ENCODE assay signal across 7 mouse cellular contexts in genomic region chr9:85327242-85328211, GRCm38 (mm10). TPM values are rescaled to one million over a fixed set of nuclear protein-coding genes. Genes with fewer than 3 reads are reported as not detected.
DNase-seq lines count a peak whose midpoint lies in the region; ATAC-seq and TF ChIP-seq lines count a peak whose summit lies in the region.

Gene Tent5a (minus strand): TSS chr9:85327348.

- DNase-seq in adrenal gland, adult 8-10 months, result peak; percentile 85
- peak; percentile 89 to 92 for DNase-seq in heart, adult 18-20 months
- DNase-seq in kidney, adult 18-20 months, result peak; percentile 79

- no peaks in the 10 kb centered on the region for H3K4me1 ChIP-seq in embryonic facial prominence, embryonic 12.5 days
- H3K4me1 ChIP-seq in limb, embryonic 12.5 days (replicated peaks), result no peaks in the 10 kb centered on the region; the same call in 1 of the 2 replicates
- peaks cover 12% of the 10 kb centered on the region for H3K4me1 ChIP-seq in midbrain, embryonic 13.5 days (replicated peaks)
- H3K4me1 ChIP-seq in small intestine, adult 2 months (ENCODE audit: control insufficient read depth, insufficient read depth, insufficient read length, low read length), result no peaks in the 10 kb centered on the region; the same call in 1 of the 2 replicates

- under 1% methylated on average over 72 of the region's 72 CpGs for WGBS in embryonic facial prominence, embryonic 12.5 days
- WGBS in limb, embryonic 12.5 days, result under 1% methylated on average over 71 of the region's 72 CpGs
- under 1% methylated on average over 72 of the region's 72 CpGs for WGBS in midbrain, embryonic 13.5 days
- under 1% methylated on average over 72 of the region's 72 CpGs for WGBS in small intestine, adult 2 months

- H3K4me3 ChIP-seq in embryonic facial prominence, embryonic 12.5 days, result peak within 1 kb of the TSS; percentile 74
- H3K4me3 ChIP-seq in limb, embryonic 12.5 days (replicated peaks), result peak within 1 kb of the TSS; percentile 68
- H3K4me3 ChIP-seq in midbrain, embryonic 13.5 days (replicated peaks), result peak within 1 kb of the TSS; percentile 76
- peak within 1 kb of the TSS; percentile 78 for H3K4me3 ChIP-seq in small intestine, adult 2 months (ENCODE audit: low read depth, low read length)

- H3K27ac ChIP-seq in embryonic facial prominence, embryonic 12.5 days, result peak within 1 kb of the TSS; percentile 57; the same call in 1 of the 2 replicates
- peak within 1 kb of the TSS; percentile 67 for H3K27ac ChIP-seq in limb, embryonic 12.5 days
- peak within 1 kb of the TSS; percentile 47 for H3K27ac ChIP-seq in midbrain, embryonic 13.5 days
- H3K27ac ChIP-seq in small intestine, adult 2 months (ENCODE audit: insufficient read depth, low read depth, low read length), result peak within 1 kb of the TSS; percentile 100

- no peaks in the 10 kb centered on the region for H3K9me3 ChIP-seq in embryonic facial prominence, embryonic 12.5 days
- H3K9me3 ChIP-seq in limb, embryonic 12.5 days, result no peaks in the 10 kb centered on the region
- H3K9me3 ChIP-seq in midbrain, embryonic 13.5 days, result no peaks in the 10 kb centered on the region

- no peak for TF ChIP-seq CTCF in small intestine, adult 2 months (IDR thresholded peaks at IDR 0.05; ENCODE audit: extremely low read depth, insufficient read length, insufficient replicate concordance, low read depth, low read length)

- peak within 1 kb of the TSS; percentile 60 for H3K9ac ChIP-seq in embryonic facial prominence, embryonic 12.5 days
- H3K9ac ChIP-seq in limb, embryonic 12.5 days (replicated peaks), result peak within 1 kb of the TSS; percentile 69
- peak within 1 kb of the TSS; percentile 67 for H3K9ac ChIP-seq in midbrain, embryonic 13.5 days (replicated peaks)

- H3K36me3 ChIP-seq in embryonic facial prominence, embryonic 12.5 days, result no peaks in the 10 kb centered on the region
- no peaks in the 10 kb centered on the region for H3K36me3 ChIP-seq in limb, embryonic 12.5 days
- H3K36me3 ChIP-seq in midbrain, embryonic 13.5 days, result no peaks in the 10 kb centered on the region
- peaks cover 14% of the 10 kb centered on the region for H3K36me3 ChIP-seq in small intestine, adult 2 months (ENCODE audit: control insufficient read depth, insufficient read depth, low read length)

- peak within 1 kb of the TSS; percentile 91 for H3K4me2 ChIP-seq in embryonic facial prominence, embryonic 12.5 days (replicated peaks)
- H3K4me2 ChIP-seq in limb, embryonic 12.5 days, result peak within 1 kb of the TSS; percentile 89
- peak within 1 kb of the TSS; percentile 91 for H3K4me2 ChIP-seq in midbrain, embryonic 13.5 days (replicated peaks)

- H3K27me3 ChIP-seq in embryonic facial prominence, embryonic 12.5 days, result peaks cover 22% of the 10 kb centered on the region
- peaks cover 35% of the 10 kb centered on the region for H3K27me3 ChIP-seq in limb, embryonic 12.5 days
- peaks cover 18% of the 10 kb centered on the region for H3K27me3 ChIP-seq in midbrain, embryonic 13.5 days
- no peaks in the 10 kb centered on the region for H3K27me3 ChIP-seq in small intestine, adult 2 months (ENCODE audit: control insufficient read depth, insufficient read depth, low read length)

- peak; percentile 90 for ATAC-seq in embryonic facial prominence, embryonic 12.5 days (ENCODE audit: insufficient number of reproducible peaks, insufficient read depth, low FRiP score, low TSS enrichment)
- ATAC-seq in limb, embryonic 12.5 days (ENCODE audit: insufficient number of reproducible peaks, insufficient read depth, low FRiP score, low TSS enrichment, low read depth), result peak; percentile 88
- ATAC-seq in midbrain, embryonic 13.5 days, result peak; percentile 91

- peak; percentile 91 for TF ChIP-seq POLR2A in small intestine, adult 2 months (IDR thresholded peaks at IDR 0.05; ENCODE audit: low read depth, low read length)

RNA-seq across cellular contexts. Expression of gene Tent5a, which starts in this region (rescaled TPM):
- total RNA-seq in adrenal gland, adult 8-10 months (2022), result 10 to 100 TPM in 1 of 4 experiments, 1 to 10 TPM in 3; 5.7 to 12.5 (median 7.9) TPM
- polyA plus RNA-seq in embryonic facial prominence, embryonic 12.5 days (2016; fragmentation: Nextera tagmentation; extraction: Ambion mirVana), result 6.1 and 6.9 TPM in 2 replicates
- 10 to 100 TPM in 1 of 2 experiments, 1 to 10 TPM in 1; 9.8 to 10.6 TPM for total RNA-seq in heart, adult 18-20 months (2021)
- polyA plus RNA-seq in limb, embryonic 12.5 days (2016; fragmentation: Nextera tagmentation; extraction: Ambion mirVana), result 3.3 and 6.1 TPM in 2 replicates
- 3.8 and 4.2 TPM in 2 replicates for polyA plus RNA-seq in midbrain, embryonic 13.5 days (2015; fragmentation: Nextera tagmentation; extraction: Ambion mirVana)
- polyA plus RNA-seq in small intestine, adult 2 months (2012; rRNA removed), result 4.8 and 15.9 TPM in 2 replicates

Comparison
In these comparisons a context has a peak if more than half of its experiments do, and no peak if none do; other contexts are left out.
1. Peak in every context shown above with its lines: DNase-seq, ATAC-seq, H3K4me3 ChIP-seq and H3K27ac ChIP-seq.
2. H3K27ac ChIP-seq: peak in every context shown above with its lines; median percentile 100 in small intestine, adult 2 months; 67 in limb, embryonic 12.5 days; 57 in embryonic facial prominence, embryonic 12.5 days; 47 in midbrain, embryonic 13.5 days.